Mouse (Mus musculus): ENCODE measurements around the gene Speer1. TPM values are rescaled to one million over a fixed set of nuclear protein-coding genes. Genes with fewer than 3 reads are reported as not detected.
"Not testable (repeated sequence)": the region's sequence is repeated elsewhere in the genome, so short reads cannot be mapped to it uniquely, and the experiment has no call there.

Gene Speer1
- total RNA-seq (2021): not detected

DNA sequence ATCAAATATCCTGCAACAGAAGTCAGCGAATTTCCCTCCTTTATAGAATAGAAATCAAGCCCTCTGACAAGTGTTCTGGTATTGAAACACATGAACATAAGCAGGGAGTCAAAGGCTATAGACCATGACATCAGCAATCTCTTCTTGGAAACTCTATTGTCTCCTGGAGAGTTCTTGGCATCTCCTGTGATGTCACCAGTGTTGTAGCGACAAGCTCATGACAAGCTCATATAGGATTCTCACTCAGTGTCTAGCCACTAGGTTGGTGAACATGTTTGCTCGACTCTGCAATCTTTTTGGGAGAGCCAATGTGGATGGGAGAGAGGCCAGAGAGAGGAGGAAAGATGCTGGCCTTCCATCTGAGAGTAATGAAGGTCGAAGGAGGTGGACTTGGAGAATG, at the start of gene Speer1:
Gene Speer1 (plus strand): TSS at position 301 of the 400 bp plus-strand sequence.
- intact Hi-C loops (cut with DNase I); DNase-seq: not testable (repeated sequence)

Other genes with a start within 250 kb of the Speer1 start
- gene Gm8879, start 213.9 kb upstream of the Speer1 start, total RNA-seq (2021): not detected
- gene Gm5861, start 158.4 kb upstream of the Speer1 start, total RNA-seq (2021): not detected
- not detected for gene Gm8890, start 85.5 kb upstream of the Speer1 start, total RNA-seq (2021)
- gene Gm8897, start 74.9 kb downstream of the Speer1 start, total RNA-seq (2021): not detected
- not detected for gene Gm8906, start 161.2 kb downstream of the Speer1 start, total RNA-seq (2021)

Data from heart, postnatal 10 days (tissue).